Mouse (Mus musculus) gastrocnemius, postnatal 4 days (tissue): ENCODE measurements around the gene Ctf2. TPM values are rescaled to one million over a fixed set of nuclear protein-coding genes. Genes with fewer than 3 reads are reported as not detected.
"Not testable (repeated sequence)": the region's sequence is repeated elsewhere in the genome, so short reads cannot be mapped to it uniquely, and the experiment has no call there.

Source experiments
- DNase-seq, 2 experiments: peaks; one replicate each; pipeline ENCODE4 v3.0.0; 2021 to 2022; ENCODE audit warnings: low spot score in 2 of 2, mixed read lengths in 2 of 2
- total RNA-seq, 2 experiments: library from RNA; stranded (reverse); gene quantifications; 2 replicates each; pipeline ENCODE4 v1.2.3; 2021

The Ctf2 gene
- total RNA-seq, 2 experiments from 2014 or later, result not detected

GRCm38 (mm10) chr7:127718339-127718738, 13.6 kb downstream of the Ctf2 start:
- no peak for DNase-seq

GRCm38 (mm10) chr7:127716992-127717391, 15.0 kb downstream of the Ctf2 start:
- peak; percentile 63 to 76 for DNase-seq

- no peak for DNase-seq
Observed at GRCm38 (mm10) chr7:127714816-127715215, 17.1 kb downstream of the Ctf2 start.

GRCm38 (mm10) chr7:127712461-127713385, 19.2 kb downstream of the Ctf2 start, which contains the start of gene Ctf1:
TSS of gene Ctf1 (plus strand) at chr7:127712736.
- peak; percentile 59 to 86 for DNase-seq

GRCm38 (mm10) chr7:127711456-127711855, 20.5 kb downstream of the Ctf2 start:
- DNase-seq, result no peak

GRCm38 (mm10) chr7:127711031-127711430, 20.9 kb downstream of the Ctf2 start:
- no peak for DNase-seq

- no peak for DNase-seq
Observed at GRCm38 (mm10) chr7:127709261-127709979, 22.5 kb downstream of the Ctf2 start.

GRCm38 (mm10) chr7:127708207-127709078, 23.5 kb downstream of the Ctf2 start, which contains the start of gene Bcl7c:
TSS of gene Bcl7c (minus strand) at chr7:127708933.
- DNase-seq, result peak; percentile 89 to 92

GRCm38 (mm10) chr7:127707957-127708206, 24.1 kb downstream of the Ctf2 start:
- DNase-seq, result no peak

- peak in 1 of 2 experiments; percentile 49 for DNase-seq
Observed at GRCm38 (mm10) chr7:127707045-127707956, 24.7 kb downstream of the Ctf2 start.

GRCm38 (mm10) chr7:127705706-127706105, 26.3 kb downstream of the Ctf2 start:
- no peak for DNase-seq

GRCm38 (mm10) chr7:127704598-127704997, 27.4 kb downstream of the Ctf2 start:
- DNase-seq, result no peak

- no peak for DNase-seq
Observed at GRCm38 (mm10) chr7:127703561-127704178, 28.3 kb downstream of the Ctf2 start.

- no peak for DNase-seq
Observed at GRCm38 (mm10) chr7:127700712-127701331, 31.1 kb downstream of the Ctf2 start.

GRCm38 (mm10) chr7:127698986-127699385, 33.0 kb downstream of the Ctf2 start:
- DNase-seq, result no peak

- not testable (repeated sequence) for DNase-seq
Observed at GRCm38 (mm10) chr7:127693730-127694129, 38.2 kb downstream of the Ctf2 start.

GRCm38 (mm10) chr7:127693290-127693689, 38.7 kb downstream of the Ctf2 start:
- DNase-seq, result no peak

- peak; percentile 67 to 83 for DNase-seq
Observed at GRCm38 (mm10) chr7:127691221-127691989, 40.6 kb downstream of the Ctf2 start.
